Mouse (Mus musculus) stomach, postnatal 0 days (tissue): ENCODE results near the gene Ston2. TPM values are rescaled to one million over a fixed set of nuclear protein-coding genes. Genes with fewer than 3 reads are reported as not detected.
A peak's percentile ranks its signal among the peaks of the same experiment; 100 is the strongest.

ENCODE experiments used
- ATAC-seq: fragments of 200-750 bp; cut with Nextera tagmentation; 2 replicates; pipeline ENCODE4 v1.8.0; 2017; ENCODE audit not compliant: low FRiP score, low TSS enrichment
- DNase-seq: peaks from one replicate; pipeline ENCODE4 v3.0.0-alpha.2; 2016; ENCODE audit warnings: low spot score
- H3K27ac ChIP-seq: fragments of 300-500 bp; sonication (generic); replicated peaks from 2 replicates; pipeline ENCODE4 v1.5.1; 2014; ENCODE audit warnings: mild to moderate bottlenecking, control low read depth
- H3K27me3 ChIP-seq: fragments of 300-500 bp; sonication (generic); 2 replicates; pipeline ENCODE4 v1.6.1; 2014; ENCODE audit warnings: low read length; ENCODE audit not compliant: control insufficient read depth, insufficient read depth
- H3K36me3 ChIP-seq: fragments of 300-500 bp; sonication (generic); 2 replicates; pipeline ENCODE4 v1.6.1; 2014; ENCODE audit warnings: low read length, mixed read lengths; ENCODE audit not compliant: control insufficient read depth, insufficient read depth
- H3K4me1 ChIP-seq: fragments of 300-500 bp; sonication (generic); replicated peaks from 2 replicates; pipeline ENCODE4 v1.6.1; 2014; ENCODE audit warnings: antibody characterized with exemption; ENCODE audit not compliant: control insufficient read depth, insufficient read depth
- H3K4me2 ChIP-seq: fragments of 300-500 bp; sonication (generic); replicated peaks from 2 replicates; pipeline ENCODE4 v1.6.1; 2014; ENCODE audit warnings: low read depth, mild to moderate bottlenecking, control low read depth, moderate library complexity
- H3K4me3 ChIP-seq: fragments of 300-500 bp; sonication (generic); 2 replicates; pipeline ENCODE4 v1.5.1; 2014; ENCODE audit warnings: low read depth, low read length, control low read depth
- H3K9ac ChIP-seq: fragments of 300-500 bp; sonication (generic); 2 replicates; pipeline ENCODE4 v1.6.1; 2014; ENCODE audit warnings: mild to moderate bottlenecking, low read length, control low read depth, mixed read lengths
- H3K9me3 ChIP-seq: fragments of 300-500 bp; sonication (generic); 2 replicates; pipeline ENCODE4 v1.6.1; 2016; ENCODE audit warnings: low read length; ENCODE audit not compliant: control insufficient read depth
- CTCF ChIP-seq: IDR thresholded peaks from 2 replicates; pipeline ENCODE4 v1.5.1; 2016; ENCODE audit warnings: antibody characterized with exemption, low read depth, mild to moderate bottlenecking, moderate library complexity
- EP300 ChIP-seq: optimal IDR thresholded peaks from 2 replicates; pipeline ENCODE3; 2016; ENCODE audit warnings: antibody characterized with exemption
- WGBS: fragments of 180-500 bp; shearing (Covaris S2); extraction: QIAGEN DNeasy Blood & Tissue Kit; methylation state at CpG from one replicate; pipeline ENCODE4 v1.1.7; 2014; 5-methylcytosine and 5-hydroxymethylcytosine counted together
- polyA plus RNA-seq: library from polyadenylated mRNA; unstranded; fragments of >200 nt; fragmentation: Nextera tagmentation; extraction: Ambion mirVana; gene quantifications from 2 replicates; pipeline ENCODE4 v1.2.1, GENCODE M21; 2015

The Ston2 gene
- polyA plus RNA-seq, 1 experiment from 2014 or later: 5.5 TPM

- H3K27me3 ChIP-seq: no peaks in the 10 kb centered on the region
- H3K36me3 ChIP-seq: no peaks in the 10 kb centered on the region
- H3K9me3 ChIP-seq: no peaks in the 10 kb centered on the region
- TF ChIP-seq EP300: peak; percentile 32
- peak; percentile 2; the same call in 1 of the 2 replicates for TF ChIP-seq CTCF
- peak within 1 kb of the TSS; percentile 100 for H3K27ac ChIP-seq
- WGBS: under 1% methylated on average over 48 of the region's 99 CpGs
- peak; percentile 99 for DNase-seq
- H3K4me2 ChIP-seq: peak within 1 kb of the TSS; percentile 60
- peak within 1 kb of the TSS; percentile 92 for H3K4me3 ChIP-seq
- no peaks in the 10 kb centered on the region for H3K4me1 ChIP-seq
- peak; percentile 89 for ATAC-seq
- peak within 1 kb of the TSS; percentile 100 for H3K9ac ChIP-seq
Observed at GRCm38 (mm10) chr12:91589847-91590690, 198.1 kb downstream of the Ston2 start, which contains the start of gene Gtf2a1. TSS of gene Gtf2a1 (minus strand) at chr12:91590487.

DNA sequence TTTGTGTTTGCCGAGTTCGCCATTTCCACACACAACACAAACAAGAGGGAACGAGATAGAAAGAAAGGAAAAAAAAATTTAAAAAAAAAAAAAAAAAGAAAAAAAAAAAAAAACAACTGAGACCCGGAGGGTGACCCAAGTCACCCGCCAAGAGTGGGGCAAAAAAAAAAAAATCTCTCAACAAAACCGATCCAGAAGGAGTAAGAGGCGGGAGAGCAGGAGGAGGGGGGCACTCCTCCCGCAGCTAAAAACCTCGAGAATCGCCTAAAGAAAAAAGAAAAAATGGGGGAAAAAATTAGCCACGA lies 198.7 kb downstream of the Ston2 start:
- TF ChIP-seq EP300 (no peak), CTCF (no peak)
- Histone ChIP-seq H3K36me3 (no peaks in the 10 kb centered on the region), H3K9ac (peak overlapping the region; percentile 100), H3K4me2 (peak overlapping the region; percentile 51), H3K27me3 (no peaks in the 10 kb centered on the region), H3K9me3 (no peaks in the 10 kb centered on the region), H3K4me1 (no peaks in the 10 kb centered on the region), H3K4me3 (peak overlapping the region; percentile 92), H3K27ac (peak overlapping the region; percentile 100)
- ATAC-seq (no peak), DNase-seq (no peak)
- under 1% methylated on average over 11 of the region's 11 CpGs for WGBS

DNA sequence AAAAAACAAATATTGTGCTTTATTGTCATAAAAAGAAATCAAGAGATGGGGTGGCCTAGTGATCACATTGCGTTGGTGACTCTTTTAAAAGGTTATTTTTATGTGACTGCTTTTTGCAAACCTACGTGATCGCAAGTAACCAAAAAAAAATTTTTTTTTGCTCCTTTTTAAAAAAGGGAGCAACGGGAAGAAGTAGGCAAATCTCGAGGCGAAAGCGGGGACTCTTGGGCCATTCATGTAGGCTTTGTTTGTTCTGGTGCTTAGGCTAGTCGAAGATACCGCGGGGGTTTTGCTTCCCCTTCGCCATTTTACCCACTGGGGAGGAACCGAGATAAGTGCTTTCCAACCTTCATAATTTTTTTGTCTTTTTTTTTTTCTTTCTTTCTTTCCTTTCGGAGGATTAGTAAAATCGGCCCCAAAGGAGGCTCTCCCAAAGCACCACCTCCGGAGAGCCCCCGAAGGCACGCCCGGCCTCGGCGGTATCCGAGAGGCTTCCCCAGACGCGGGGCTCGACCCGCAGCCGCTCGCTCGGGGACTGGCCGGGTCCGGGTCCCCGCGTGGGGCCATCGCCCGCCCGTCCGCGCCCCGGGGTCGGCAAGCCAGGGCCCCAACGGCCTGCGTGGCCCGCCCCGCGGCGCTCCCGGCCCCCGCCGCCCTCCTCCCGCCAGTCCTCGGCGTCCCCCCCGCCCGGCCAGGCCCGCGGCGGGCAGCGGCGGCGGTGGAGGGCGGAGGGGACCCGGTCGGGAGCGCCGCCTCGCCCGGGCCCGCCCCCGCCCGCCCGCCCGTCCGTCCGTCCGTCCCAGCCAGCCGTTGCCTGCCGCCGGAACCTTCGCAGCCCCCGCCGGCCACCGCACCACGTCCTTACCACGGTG lies 199.3 kb downstream of the Ston2 start:
- Histone ChIP-seq H3K4me1 (no peaks in the 10 kb centered on the region), H3K27me3 (no peaks in the 10 kb centered on the region), H3K4me3 (peak overlapping the region; percentile 92), H3K36me3 (no peaks in the 10 kb centered on the region), H3K9me3 (no peaks in the 10 kb centered on the region), H3K9ac (peak overlapping the region; percentile 100), H3K4me2 (peak overlapping the region; percentile 51), H3K27ac (peak overlapping the region; percentile 100)
- peak; percentile 65 for DNase-seq
- ATAC-seq: peak; percentile 25; the same call in 1 of the 2 replicates
- WGBS: under 1% methylated on average over 54 of the region's 83 CpGs
- TF ChIP-seq CTCF: no peak
- no peak for TF ChIP-seq EP300

DNA sequence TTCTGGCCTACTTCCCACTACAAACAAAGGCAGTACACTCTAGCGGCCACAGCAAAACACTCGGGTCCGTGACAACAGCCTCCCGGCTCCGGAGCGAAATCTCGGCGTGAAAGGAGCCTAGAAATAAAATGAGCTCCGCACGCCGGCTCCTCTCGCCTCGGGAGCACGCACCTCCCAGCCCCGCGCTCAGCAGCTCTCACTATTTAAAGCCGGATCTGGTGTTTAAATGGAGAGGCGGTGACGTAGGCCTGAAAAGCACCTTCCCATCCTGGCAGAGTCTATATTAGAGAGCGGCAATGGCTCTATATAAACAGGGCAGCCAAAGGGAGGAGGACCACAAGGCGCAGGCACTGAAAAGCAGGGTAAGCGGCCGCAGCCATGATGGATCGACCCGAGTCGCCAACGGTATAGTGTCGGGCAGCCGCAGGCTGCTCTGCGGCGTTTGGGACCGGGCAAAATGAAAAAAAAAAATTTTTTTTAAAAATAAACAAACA lies 200.0 kb downstream of the Ston2 start:
- no peaks in the 10 kb centered on the region for H3K36me3 ChIP-seq
- WGBS: under 1% methylated on average over 32 of the region's 32 CpGs
- H3K27me3 ChIP-seq: no peaks in the 10 kb centered on the region
- DNase-seq (peak; percentile 89), ATAC-seq (peak; percentile 89)
- no peaks in the 10 kb centered on the region for H3K9me3 ChIP-seq
- H3K4me1 ChIP-seq: no peaks in the 10 kb centered on the region
- TF ChIP-seq EP300: peak; percentile 62
- TF ChIP-seq CTCF: peak; percentile 9
- H3K9ac ChIP-seq: peak overlapping the region; percentile 100
- peak overlapping the region; percentile 51 for H3K4me2 ChIP-seq
- H3K27ac ChIP-seq: peak overlapping the region; percentile 100
- H3K4me3 ChIP-seq: peak overlapping the region; percentile 92

DNA sequence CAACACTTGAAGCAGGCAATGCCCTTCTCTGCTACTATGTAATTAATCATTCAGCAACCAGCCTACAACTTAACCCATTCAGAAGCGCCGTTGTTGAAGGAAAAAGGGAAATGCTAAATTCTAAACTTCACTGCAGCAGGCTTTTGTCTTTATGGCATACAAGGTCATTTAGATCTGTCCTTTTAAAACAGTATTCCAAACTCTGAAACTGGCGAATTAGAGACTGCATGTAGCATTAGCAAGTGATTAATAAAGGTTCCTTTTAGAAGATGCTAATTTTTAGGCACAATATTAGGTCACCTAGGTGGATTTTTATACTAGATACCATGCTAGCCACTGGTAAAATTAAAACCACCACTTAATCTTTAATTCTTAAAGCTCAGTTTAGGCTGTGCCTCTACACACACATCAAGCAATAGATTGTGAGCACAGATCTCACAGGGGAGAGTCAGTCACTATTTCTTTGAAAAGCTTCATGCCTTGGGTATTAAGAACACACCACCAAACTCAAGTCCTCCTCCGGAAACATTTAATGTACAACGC lies 200.6 kb downstream of the Ston2 start:
- ATAC-seq (no peak), DNase-seq (no peak)
- no peaks in the 10 kb centered on the region for H3K4me1 ChIP-seq
- TF ChIP-seq CTCF: no peak
- no peak for TF ChIP-seq EP300
- H3K4me2 ChIP-seq: peak overlapping the region; percentile 51
- H3K4me3 ChIP-seq: peak overlapping the region; percentile 92
- no peaks in the 10 kb centered on the region for H3K27me3 ChIP-seq
- H3K36me3 ChIP-seq: no peaks in the 10 kb centered on the region
- 0 out of 2 replicates have a peak overlapping the region, but pooled peaks have one; percentile 20 for H3K27ac ChIP-seq
- peak overlapping the region; percentile 100 for H3K9ac ChIP-seq
- H3K9me3 ChIP-seq: no peaks in the 10 kb centered on the region
- WGBS: 5% methylated on average over 5 of the region's 5 CpGs
